Mouse (Mus musculus) heart, postnatal 4 days (tissue): Measurements from ENCODE around the gene Tmub1. TPM values are rescaled to one million over a fixed set of nuclear protein-coding genes. Genes with fewer than 3 reads are reported as not detected.

Experiments
- total RNA-seq, 2 experiments: library from RNA; stranded (reverse); gene quantifications; 2 replicates each; pipeline ENCODE4 v1.2.3; 2021

Gene Tmub1
- total RNA-seq, 2 experiments from 2014 or later, result 8.5 to 8.7 TPM

Other genes with a start within 250 kb of the Tmub1 start
- 100 to 1,000 TPM; 108 to 118 TPM for gene Kcnh2, start 96.2 kb downstream of the Tmub1 start, total RNA-seq
- 10 to 100 TPM; 39.5 to 40.6 TPM for gene Nos3, start 83.0 kb downstream of the Tmub1 start, total RNA-seq
- under 1 TPM; 0.45 to 0.83 TPM for gene Atg9b, start 55.7 kb downstream of the Tmub1 start, total RNA-seq
- gene Abcb8, start 54.2 kb downstream of the Tmub1 start, total RNA-seq, result 10 to 100 TPM; 86.3 to 87.0 TPM
- gene Asic3, start 34.5 kb downstream of the Tmub1 start, total RNA-seq, result under 1 TPM in 1 of 2 experiments, not detected in 1; 0.19 TPM
- gene Cdk5, start 24.3 kb downstream of the Tmub1 start, total RNA-seq, result 10 to 100 TPM; 22.4 to 26.1 TPM
- 10 to 100 TPM; 63.2 to 65.7 TPM for gene Slc4a2, start 24.0 kb downstream of the Tmub1 start, total RNA-seq
- gene Fastk, start 2.6 kb downstream of the Tmub1 start, total RNA-seq, result 100 to 1,000 TPM; 194 to 206 TPM
- 10 to 100 TPM; 83.4 to 97.4 TPM for gene Agap3, start 4.3 kb upstream of the Tmub1 start, total RNA-seq
- gene Gbx1, start 79.3 kb upstream of the Tmub1 start, total RNA-seq, result not detected
- gene Asb10, start 93.1 kb upstream of the Tmub1 start, total RNA-seq, result 10 to 100 TPM; 19.8 to 23.1 TPM
- not detected for gene 4931409K22Rik, start 109.0 kb upstream of the Tmub1 start, total RNA-seq
- 10 to 100 TPM; 47.4 to 49.3 TPM for gene Abcf2, start 129.6 kb upstream of the Tmub1 start, total RNA-seq
- gene Chpf2, start 138.9 kb upstream of the Tmub1 start, total RNA-seq, result 10 to 100 TPM; 19.9 to 21.6 TPM
- gene Smarcd3, start 176.6 kb upstream of the Tmub1 start, total RNA-seq, result 10 to 100 TPM; 89.7 to 96.9 TPM
- gene Nub1, start 237.7 kb upstream of the Tmub1 start, total RNA-seq, result 10 to 100 TPM; 24.5 to 24.6 TPM